Mouse (Mus musculus) left cerebral cortex, postnatal 4 days (tissue): ENCODE measurements around the gene Fap. TPM values are rescaled to one million over a fixed set of nuclear protein-coding genes. Genes with fewer than 3 reads are reported as not detected.

ENCODE experiments used
- DNase-seq: peaks from one replicate; pipeline ENCODE4 v3.0.0-alpha.2; 2022
- intact Hi-C: fragments of 180-260 bp; cut with DNase I; formaldehyde crosslinking; loops from one replicate; pipeline ENCODE4 v1.15.1; 2025
- total RNA-seq, 2 experiments: library from RNA; stranded (reverse); gene quantifications; 2 replicates each; pipeline ENCODE4 v1.2.3; 2021

Gene Fap
- total RNA-seq, 2 experiments from 2014 or later = 2.1 to 2.2 TPM

GRCm38 (mm10) chr2:62460815-62461450 lies 112.9 kb downstream of the Fap start:
- intact Hi-C loops = loop anchor here (5.0 kb wide), 1 partner anchor 809 kb away; no protein-coding TSS in a partner anchor
- DNase-seq = no peak

- intact Hi-C loops = loop anchor here (5.0 kb wide), 1 partner anchor 808 kb away; no protein-coding TSS in a partner anchor
- no peak for DNase-seq
Observed at GRCm38 (mm10) chr2:62460231-62460710, 113.6 kb downstream of the Fap start.

DNA sequence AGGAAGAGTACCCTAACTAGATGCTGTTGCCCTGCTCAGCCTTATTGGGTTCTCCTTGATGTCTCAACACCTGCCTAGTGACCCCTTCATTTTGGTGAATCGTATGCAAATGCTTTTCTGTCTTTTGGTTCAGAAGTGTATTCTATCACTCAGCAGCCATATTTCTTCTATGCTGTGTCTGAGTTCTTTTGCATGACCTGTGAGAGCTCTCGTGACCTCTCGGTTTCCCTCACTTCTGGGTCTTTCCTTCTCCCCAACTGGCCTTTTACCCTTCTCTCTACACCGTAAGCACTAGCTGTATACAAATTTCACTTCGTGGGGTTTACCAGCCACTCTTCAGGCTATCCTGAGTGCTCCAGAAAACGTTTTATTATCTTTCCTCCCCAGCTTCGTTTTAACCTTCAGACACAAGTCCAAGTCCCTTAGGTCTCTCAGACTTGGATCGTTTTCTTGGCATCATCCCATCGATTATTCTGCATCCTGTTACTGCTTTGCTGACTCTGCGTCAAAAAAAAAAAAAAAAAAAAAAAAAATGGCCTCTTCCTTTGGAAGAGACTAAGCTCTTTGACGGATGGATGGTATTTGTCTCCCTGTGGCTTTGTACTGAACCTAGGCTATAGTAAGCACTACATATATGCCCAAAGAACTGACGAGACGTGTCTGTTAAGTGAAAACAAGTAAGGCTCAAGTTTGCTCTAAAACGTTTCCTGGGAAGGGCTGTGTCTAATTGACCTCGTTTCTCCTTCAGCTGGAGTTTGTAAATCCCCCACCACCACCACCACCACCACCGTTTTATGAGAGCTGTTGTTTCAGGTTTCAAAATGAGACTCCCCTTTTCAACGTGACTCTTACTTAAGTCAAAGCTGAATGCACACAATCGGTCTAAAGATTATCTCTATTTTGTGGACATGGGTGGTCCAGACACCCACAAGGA lies 114.4 kb downstream of the Fap start:
- intact Hi-C loops = loop anchor here (5.0 to 10.0 kb wide), 4 partner anchors 168 to 807 kb away; no protein-coding TSS in a partner anchor
- no peak for DNase-seq

GRCm38 (mm10) chr2:62458070-62458469 lies 115.8 kb downstream of the Fap start:
- no peak for DNase-seq
- intact Hi-C loops = loop anchor here (5.0 to 10.0 kb wide), 3 partner anchors 169 to 641 kb away; no protein-coding TSS in a partner anchor

- no peak for DNase-seq
- intact Hi-C loops = loop anchor here (5.0 to 10.0 kb wide), 3 partner anchors 172 to 638 kb away; no protein-coding TSS in a partner anchor
Observed at GRCm38 (mm10) chr2:62454991-62455390, 118.9 kb downstream of the Fap start.

GRCm38 (mm10) chr2:62454033-62454432 lies 119.8 kb downstream of the Fap start:
- intact Hi-C loops = loop anchor here (10.0 kb wide), 1 partner anchor 469 kb away; no protein-coding TSS in a partner anchor
- no peak for DNase-seq

Other genes starting within 250 kb of the Fap start
- 1 to 10 TPM; 2.4 to 3.7 TPM for gene Dpp4, start 161.8 kb downstream of the Fap start, total RNA-seq
- gene Gcg, start 90.4 kb downstream of the Fap start, total RNA-seq = 1 to 10 TPM in 1 of 2 experiments, under 1 TPM in 1; 0.84 to 1.1 TPM
- gene Ifih1, start 72.2 kb upstream of the Fap start, total RNA-seq = 1 to 10 TPM; 2.1 to 2.2 TPM
- gene Gca, start 90.2 kb upstream of the Fap start, total RNA-seq = 1 to 10 TPM; 5.6 to 7.5 TPM